Mouse (Mus musculus): ENCODE measurements around the gene Klhdc3. TPM values are rescaled to one million over a fixed set of nuclear protein-coding genes. Genes with fewer than 3 reads are reported as not detected.

The Klhdc3 gene
- total and polyA plus RNA-seq, 3 experiments: 19.5 to 126 (median 72.3) TPM

DNA sequence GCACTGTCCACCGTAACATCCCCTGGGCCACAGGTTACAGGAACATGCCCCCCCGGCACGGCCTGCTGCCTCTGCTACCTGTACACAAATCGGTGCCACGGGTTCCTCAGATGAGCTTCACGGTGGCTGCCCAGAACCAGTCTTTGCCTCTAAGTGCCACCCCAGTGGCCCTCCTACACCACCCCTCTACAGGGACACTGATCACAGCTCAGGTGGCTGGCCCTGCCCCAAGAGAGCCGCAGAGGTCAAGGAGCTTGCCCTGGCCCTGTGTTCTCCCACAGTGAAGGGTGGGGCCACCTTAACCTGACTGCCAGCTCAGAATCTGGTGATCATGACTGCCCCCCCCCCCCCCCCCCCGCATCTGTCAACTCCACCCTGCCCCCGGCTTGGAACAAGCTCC lies 2.3 kb downstream of the Klhdc3 start, which contains the start of gene Mea1:
TSS of gene Mea1 (plus strand) at position 378 of the 400 bp plus-strand sequence.
- peak within 1 kb of the TSS; percentile 99 for H3K9ac ChIP-seq (ENCODE audit: insufficient read depth, low read depth)
- H3K4me1 ChIP-seq (ENCODE audit: control insufficient read depth in 1 of 2, insufficient read depth in 2 of 2): peaks cover 12 to 39% of the 10 kb centered on the region in 2 experiments
- H3K27ac ChIP-seq (ENCODE audit: insufficient read depth, low read depth): no peak within 1 kb of the TSS

DNA sequence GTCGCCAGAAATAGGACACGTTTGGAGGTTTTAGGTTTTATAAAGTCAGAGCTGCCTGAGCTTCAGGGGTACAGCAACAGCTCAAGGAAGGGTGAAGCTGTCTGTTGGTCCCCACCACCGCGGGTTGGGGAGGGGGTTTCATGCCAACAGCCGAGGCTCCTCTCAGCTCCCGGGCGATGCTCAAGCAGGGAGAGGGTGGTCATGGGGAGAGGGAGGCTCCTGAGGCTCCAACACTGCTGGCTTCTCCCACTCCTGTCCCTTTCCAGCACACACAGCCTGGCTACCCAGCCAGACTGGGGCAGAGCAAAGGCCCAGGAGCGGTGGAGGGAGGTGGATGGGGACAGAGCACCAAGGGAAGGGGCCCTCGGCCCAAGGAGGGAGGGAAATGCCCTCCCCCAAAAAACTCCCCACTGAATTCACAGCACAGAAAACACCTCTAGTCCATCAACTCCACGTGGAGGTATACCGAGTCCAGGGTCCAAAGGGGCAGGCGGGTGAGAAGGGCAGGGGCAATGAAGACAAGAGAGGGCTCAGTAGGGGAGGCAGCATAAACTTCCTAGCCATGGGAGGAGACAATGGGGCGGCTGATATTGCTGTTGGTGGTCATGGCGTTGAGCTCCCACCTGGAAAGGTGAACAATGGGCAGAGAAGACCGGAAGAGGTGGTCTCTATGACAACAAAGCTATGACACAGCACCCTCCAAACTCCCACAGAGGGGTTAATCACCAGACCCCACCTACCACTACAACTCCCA lies 6.0 kb downstream of the Klhdc3 start:
- in situ Hi-C loops (cut with MboI; ENCODE audit: low pct_ligation_motif_present, low pct_unique_long_range_greater_than_20kb, low sequenced_read_pairs): no loop called here
- Histone ChIP-seq H3K36me3 (replicated peaks in 1 of 2; ENCODE audit: control insufficient read depth in 1 of 2, insufficient read depth in 1 of 2, low read length in 1 of 2) (peaks cover 61 to 76% of the 10 kb centered on the region in 2 experiments), H3K27ac (ENCODE audit: insufficient read depth, low read depth) (peak overlapping the region; percentile 30), H3K4me3 (replicated peaks in 1 of 3; ENCODE audit: low read depth in 2 of 3, low read length in 2 of 3, poor library complexity in 1 of 3) (peak overlapping the region; percentile 18 to 94 (median 81)), H3K9me3 (replicated peaks; ENCODE audit: low read length) (peaks cover 3% of the 10 kb centered on the region), H3K4me1 (ENCODE audit: control insufficient read depth in 1 of 2, insufficient read depth in 2 of 2) (peaks cover 13 to 44% of the 10 kb centered on the region in 2 experiments), H3K9ac (ENCODE audit: insufficient read depth, low read depth) (peak overlapping the region; percentile 33), H3K4me2 (ENCODE audit: insufficient read depth, low read depth, poor library complexity, severe bottlenecking) (peak overlapping the region; percentile 14; the same call in 1 of the 2 replicates), H3K79me2 (replicated peaks; ENCODE audit: control insufficient read depth, extremely low read depth, insufficient read depth, poor library complexity, severe bottlenecking) (peaks cover 39% of the 10 kb centered on the region), H3K27me3 (replicated peaks) (no peaks in the 10 kb centered on the region)
- TF ChIP-seq GABPA (IDR thresholded peaks at IDR 0.05; ENCODE audit: insufficient replicate concordance, low read depth, low read length) (no peak), ZMIZ1 (IDR thresholded peaks at IDR 0.05; ENCODE audit: low read depth, low read length) (no peak), JUN (IDR thresholded peaks at IDR 0.05; ENCODE audit: insufficient read depth, low read depth, low read length) (no peak), NRF1 (IDR thresholded peaks at IDR 0.05; ENCODE audit: low read depth, low read length) (no peak), USF1 (IDR thresholded peaks at IDR 0.05; ENCODE audit: low read depth, low read length) (no peak), ZKSCAN1 (IDR thresholded peaks at IDR 0.05; ENCODE audit: borderline replicate concordance, low read depth, low read length) (no peak), BHLHE40 (IDR thresholded peaks at IDR 0.05; ENCODE audit: low read depth, low read length) (no peak), RAD21 (IDR thresholded peaks at IDR 0.05; ENCODE audit: low read depth, low read length) (no peak), ELF1 (IDR thresholded peaks at IDR 0.05; ENCODE audit: low read depth, low read length) (no peak), POLR2A (IDR thresholded peaks at IDR 0.05; ENCODE audit: low read depth, low read length) (no peak)
- DNase-seq (ENCODE audit: extremely low read depth): no peak
- dilution Hi-C loops (cut with MboI; ENCODE audit: extremely low pct_ligation_motif_present, extremely low pct_unique_long_range_greater_than_20kb, low sequenced_read_pairs): no loop called here

More for the DNA sequence above, 2.3 kb downstream of the Klhdc3 start, which contains the start of gene Mea1:
- peaks cover 48 to 61% of the 10 kb centered on the region in 2 experiments for H3K36me3 ChIP-seq (replicated peaks in 1 of 2; ENCODE audit: control insufficient read depth in 1 of 2, insufficient read depth in 1 of 2, low read length in 1 of 2)
- in situ Hi-C loops (cut with MboI; ENCODE audit: low pct_ligation_motif_present, low pct_unique_long_range_greater_than_20kb, low sequenced_read_pairs): no loop called here
- no peak for DNase-seq (ENCODE audit: extremely low read depth)
- no peak for TF ChIP-seq RAD21 (IDR thresholded peaks at IDR 0.05; ENCODE audit: low read depth, low read length)
- no peak for TF ChIP-seq POLR2A (IDR thresholded peaks at IDR 0.05; ENCODE audit: low read depth, low read length)
- no peak for TF ChIP-seq ZNF384 (IDR thresholded peaks at IDR 0.05; ENCODE audit: low read depth, low read length)
- no peak for TF ChIP-seq MAFK (IDR thresholded peaks at IDR 0.05; ENCODE audit: insufficient replicate concordance, low read length)
- TF ChIP-seq UBTF (IDR thresholded peaks at IDR 0.05; ENCODE audit: low read depth, low read length): no peak
- TF ChIP-seq HCFC1 (IDR thresholded peaks at IDR 0.05; ENCODE audit: low read depth, low read length): no peak
- no peak for TF ChIP-seq TCF12 (IDR thresholded peaks at IDR 0.05; ENCODE audit: low read depth, low read length)
- no peak for TF ChIP-seq POLR2AphosphoS2 (IDR thresholded peaks at IDR 0.05; ENCODE audit: low read depth, low read length)
- TF ChIP-seq MXI1 (IDR thresholded peaks at IDR 0.05; ENCODE audit: low read depth, low read length): no peak
- TF ChIP-seq MYC (IDR thresholded peaks at IDR 0.05; ENCODE audit: low read depth, low read length): no peak
- peaks cover 33% of the 10 kb centered on the region for H3K79me2 ChIP-seq (replicated peaks; ENCODE audit: control insufficient read depth, extremely low read depth, insufficient read depth, poor library complexity, severe bottlenecking)
- H3K27me3 ChIP-seq (replicated peaks): no peaks in the 10 kb centered on the region
- H3K4me3 ChIP-seq (replicated peaks in 1 of 3; ENCODE audit: low read depth in 2 of 3, low read length in 2 of 3, poor library complexity in 1 of 3): peak within 1 kb of the TSS; percentile 77 to 99 (median 86)
- peak within 1 kb of the TSS; percentile 81 for H3K4me2 ChIP-seq (ENCODE audit: insufficient read depth, low read depth, poor library complexity, severe bottlenecking)
- dilution Hi-C loops (cut with MboI; ENCODE audit: extremely low pct_ligation_motif_present, extremely low pct_unique_long_range_greater_than_20kb, low sequenced_read_pairs): no loop called here
- no peaks in the 10 kb centered on the region for H3K9me3 ChIP-seq (replicated peaks; ENCODE audit: low read length)

All from CH12.LX (cell line).